Mouse (Mus musculus) liver, embryonic 11.5 days (tissue): ENCODE measurements around the gene Stx18. TPM values are rescaled to one million over a fixed set of nuclear protein-coding genes. Genes with fewer than 3 reads are reported as not detected.

ENCODE experiments used
- ATAC-seq: fragments of 200-750 bp; cut with Nextera tagmentation; replicated peaks from 2 replicates; pipeline ENCODE4 v1.8.0; 2017; ENCODE audit warnings: moderate number of reproducible peaks, mild to moderate bottlenecking, moderate TSS enrichment, moderate library complexity; ENCODE audit not compliant: low FRiP score
- DNase-seq: peaks from one replicate; pipeline ENCODE4 v3.0.0-alpha.2; 2017; ENCODE audit warnings: low spot score
- H3K27ac ChIP-seq: fragments of 300-500 bp; sonication (generic); 2 replicates; pipeline ENCODE4 v1.5.1; 2014; ENCODE audit warnings: mild to moderate bottlenecking, low read depth, low read length, control low read depth
- H3K27me3 ChIP-seq: fragments of 300-500 bp; sonication (generic); replicated peaks from 2 replicates; pipeline ENCODE4 v1.6.1; 2014; ENCODE audit warnings: low read length, mixed read lengths; ENCODE audit not compliant: control insufficient read depth, insufficient read depth
- H3K36me3 ChIP-seq: fragments of 300-500 bp; sonication (generic); 2 replicates; pipeline ENCODE4 v1.6.1; 2014; ENCODE audit warnings: mild to moderate bottlenecking, low read length, moderate library complexity, mixed read lengths; ENCODE audit not compliant: control insufficient read depth, insufficient read depth
- H3K4me1 ChIP-seq: fragments of 300-500 bp; sonication (generic); replicated peaks from 2 replicates; pipeline ENCODE4 v1.6.1; 2014; ENCODE audit warnings: low read length, mixed read lengths; ENCODE audit not compliant: control insufficient read depth, insufficient read depth
- H3K4me2 ChIP-seq: fragments of 300-500 bp; sonication (generic); 2 replicates; pipeline ENCODE4 v1.6.1; 2014; ENCODE audit warnings: mild to moderate bottlenecking, control low read depth, moderate library complexity
- H3K4me3 ChIP-seq: fragments of 300-500 bp; sonication (generic); 2 replicates; pipeline ENCODE4 v1.5.1; 2014; ENCODE audit warnings: low read depth, low read length, control low read depth
- H3K9ac ChIP-seq: fragments of 300-500 bp; sonication (generic); 2 replicates; pipeline ENCODE4 v1.6.1; 2014; ENCODE audit warnings: low read depth, low read length, control low read depth
- H3K9me3 ChIP-seq: fragments of 300-500 bp; sonication (generic); 2 replicates; pipeline ENCODE4 v1.6.1; 2016; ENCODE audit warnings: low read length, inconsistent platforms, mixed read lengths; ENCODE audit not compliant: control insufficient read depth
- whole genome bisulfite sequencing: fragments of 180-500 bp; shearing (Covaris S2); extraction: QIAGEN DNeasy Blood & Tissue Kit; methylation state at CpG from one replicate; pipeline ENCODE4 v1.1.7; 2014; 5-methylcytosine and 5-hydroxymethylcytosine counted together
- polyA plus RNA-seq: library from polyadenylated mRNA; unstranded; fragments of >200 nt; fragmentation: Nextera tagmentation; extraction: Ambion mirVana; gene quantifications from 2 replicates; pipeline ENCODE4 v1.2.1, GENCODE M21; 2014

Gene Stx18
- polyA plus RNA-seq, 1 experiment from 2014 or later, result 30.1 TPM

DNA sequence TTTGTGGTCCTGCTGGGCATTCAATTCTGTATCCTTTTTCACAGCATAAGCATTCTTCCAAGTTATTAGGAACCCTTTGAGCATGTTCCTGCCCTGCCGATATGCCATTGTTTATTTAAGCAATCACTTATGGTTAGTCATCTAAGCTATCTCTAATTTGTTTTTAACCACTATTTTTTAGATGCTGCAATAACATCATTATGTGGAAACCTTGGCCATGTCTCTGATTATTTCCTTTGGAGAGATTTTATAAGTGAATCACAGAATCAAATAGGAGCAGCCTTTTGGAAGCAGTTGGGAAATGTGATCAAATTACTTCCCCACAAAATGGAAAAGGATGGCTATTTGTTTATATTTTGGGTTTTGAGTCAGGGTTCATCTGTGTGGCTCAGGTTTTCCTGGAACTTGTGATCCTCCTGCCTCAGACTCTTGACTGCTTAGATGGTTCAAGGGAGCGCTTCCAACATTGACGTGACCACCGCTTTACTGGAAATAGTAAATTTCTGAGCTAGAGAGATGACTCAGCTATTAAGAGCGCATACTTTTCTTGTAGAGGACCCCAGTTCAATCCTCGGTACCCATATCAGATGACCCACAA, 146.2 kb downstream of the Stx18 start:
- 76% methylated on average over 6 of the region's 6 CpGs for WGBS
- no peak overlapping the region for H3K4me3 ChIP-seq
- H3K36me3 ChIP-seq, result no peaks in the 10 kb centered on the region
- H3K9ac ChIP-seq, result no peak overlapping the region
- no peak for ATAC-seq
- H3K4me1 ChIP-seq, result no peaks in the 10 kb centered on the region
- H3K9me3 ChIP-seq, result no peaks in the 10 kb centered on the region
- no peak overlapping the region for H3K4me2 ChIP-seq
- no peak for DNase-seq
- no peaks in the 10 kb centered on the region; the same call in 1 of the 2 replicates for H3K27me3 ChIP-seq
- H3K27ac ChIP-seq, result no peak overlapping the region

DNA sequence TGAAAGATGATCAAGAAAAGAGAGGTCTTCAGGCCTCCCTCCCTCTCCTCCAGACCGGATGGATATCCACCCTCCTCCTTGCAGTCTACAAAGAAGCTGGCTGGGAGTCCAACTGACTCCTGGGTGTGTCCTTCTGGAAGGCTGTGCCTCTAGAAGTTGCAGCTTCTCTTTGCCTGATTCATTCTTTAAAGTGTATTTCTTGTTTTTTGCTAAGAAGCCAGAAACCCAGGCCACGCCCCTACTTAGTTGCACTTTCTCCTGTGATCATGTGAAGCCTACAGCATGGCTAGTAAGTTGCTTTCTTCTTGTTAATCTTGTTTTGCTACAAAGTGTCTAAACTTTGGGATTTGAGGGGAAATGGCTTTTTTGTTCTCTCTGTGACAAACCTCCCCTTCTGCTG, 148.5 kb downstream of the Stx18 start:
- H3K4me1 ChIP-seq, result no peaks in the 10 kb centered on the region
- no peak for ATAC-seq
- H3K9ac ChIP-seq, result no peak overlapping the region
- H3K4me3 ChIP-seq, result no peak overlapping the region
- no peaks in the 10 kb centered on the region for H3K9me3 ChIP-seq
- 89% methylated on average over 2 of the region's 2 CpGs for WGBS
- no peak overlapping the region for H3K4me2 ChIP-seq
- no peak for DNase-seq
- H3K36me3 ChIP-seq, result no peaks in the 10 kb centered on the region
- H3K27ac ChIP-seq, result no peak overlapping the region
- H3K27me3 ChIP-seq, result no peaks in the 10 kb centered on the region; the same call in 1 of the 2 replicates

Other genes with a start within 250 kb of the Stx18 start
- 6.9 and 9.2 TPM in 2 replicates for gene Msx1, start 214.2 kb upstream of the Stx18 start, polyA plus RNA-seq
- gene Nsg1, start 121.2 kb downstream of the Stx18 start, polyA plus RNA-seq, result 5.6 and 7.8 TPM in 2 replicates
- 9.2 and 10.1 TPM in 2 replicates for gene Zbtb49, start 181.7 kb downstream of the Stx18 start, polyA plus RNA-seq
- gene Lyar, start 181.7 kb downstream of the Stx18 start, polyA plus RNA-seq, result 211 and 221 TPM in 2 replicates
- gene Tmem128, start 221.4 kb downstream of the Stx18 start, polyA plus RNA-seq, result 63.1 and 64.9 TPM in 2 replicates
- not detected in 2 replicates for gene Otop1, start 237.2 kb downstream of the Stx18 start, polyA plus RNA-seq